Mouse (Mus musculus) stomach, postnatal 0 days (tissue): ENCODE measurements around the gene Fcgrt. TPM values are rescaled to one million over a fixed set of nuclear protein-coding genes. Genes with fewer than 3 reads are reported as not detected.

ENCODE experiments used
- ATAC-seq: fragments of 200-750 bp; cut with Nextera tagmentation; 2 replicates; pipeline ENCODE4 v1.8.0; 2017; ENCODE audit not compliant: low FRiP score, low TSS enrichment
- DNase-seq: peaks from one replicate; pipeline ENCODE4 v3.0.0-alpha.2; 2016; ENCODE audit warnings: low spot score
- H3K27ac ChIP-seq: fragments of 300-500 bp; sonication (generic); replicated peaks from 2 replicates; pipeline ENCODE4 v1.5.1; 2014; ENCODE audit warnings: mild to moderate bottlenecking, control low read depth
- H3K27me3 ChIP-seq: fragments of 300-500 bp; sonication (generic); 2 replicates; pipeline ENCODE4 v1.6.1; 2014; ENCODE audit warnings: low read length; ENCODE audit not compliant: control insufficient read depth, insufficient read depth
- H3K36me3 ChIP-seq: fragments of 300-500 bp; sonication (generic); 2 replicates; pipeline ENCODE4 v1.6.1; 2014; ENCODE audit warnings: low read length, mixed read lengths; ENCODE audit not compliant: control insufficient read depth, insufficient read depth
- H3K4me1 ChIP-seq: fragments of 300-500 bp; sonication (generic); replicated peaks from 2 replicates; pipeline ENCODE4 v1.6.1; 2014; ENCODE audit warnings: antibody characterized with exemption; ENCODE audit not compliant: control insufficient read depth, insufficient read depth
- H3K4me2 ChIP-seq: fragments of 300-500 bp; sonication (generic); replicated peaks from 2 replicates; pipeline ENCODE4 v1.6.1; 2014; ENCODE audit warnings: low read depth, mild to moderate bottlenecking, control low read depth, moderate library complexity
- H3K4me3 ChIP-seq: fragments of 300-500 bp; sonication (generic); 2 replicates; pipeline ENCODE4 v1.5.1; 2014; ENCODE audit warnings: low read depth, low read length, control low read depth
- H3K9ac ChIP-seq: fragments of 300-500 bp; sonication (generic); 2 replicates; pipeline ENCODE4 v1.6.1; 2014; ENCODE audit warnings: mild to moderate bottlenecking, low read length, control low read depth, mixed read lengths
- H3K9me3 ChIP-seq: fragments of 300-500 bp; sonication (generic); 2 replicates; pipeline ENCODE4 v1.6.1; 2016; ENCODE audit warnings: low read length; ENCODE audit not compliant: control insufficient read depth
- CTCF ChIP-seq: IDR thresholded peaks from 2 replicates; pipeline ENCODE4 v1.5.1; 2016; ENCODE audit warnings: antibody characterized with exemption, low read depth, mild to moderate bottlenecking, moderate library complexity
- EP300 ChIP-seq: optimal IDR thresholded peaks from 2 replicates; pipeline ENCODE3; 2016; ENCODE audit warnings: antibody characterized with exemption
- WGBS: fragments of 180-500 bp; shearing (Covaris S2); extraction: QIAGEN DNeasy Blood & Tissue Kit; methylation state at CpG from one replicate; pipeline ENCODE4 v1.1.7; 2014; 5-methylcytosine and 5-hydroxymethylcytosine counted together
- polyA plus RNA-seq: library from polyadenylated mRNA; unstranded; fragments of >200 nt; fragmentation: Nextera tagmentation; extraction: Ambion mirVana; gene quantifications from 2 replicates; pipeline ENCODE4 v1.2.1, GENCODE M21; 2015

The Fcgrt gene
- polyA plus RNA-seq, 1 experiment from 2014 or later, result 76.1 TPM

- H3K4me1 ChIP-seq, result no peaks in the 10 kb centered on the region
- DNase-seq (peak; percentile 77), ATAC-seq (peak; percentile 35)
- H3K9me3 ChIP-seq, result no peaks in the 10 kb centered on the region
- TF ChIP-seq CTCF (peak; percentile 85), EP300 (no peak)
- H3K27me3 ChIP-seq, result no peaks in the 10 kb centered on the region
- H3K4me2 ChIP-seq, result no peak overlapping the region
- H3K9ac ChIP-seq, result no peak overlapping the region
- whole genome bisulfite sequencing, result 22% methylated on average over 5 of the region's 5 CpGs
- no peak overlapping the region for H3K27ac ChIP-seq
- 0 out of 2 replicates have a peak, but pooled peaks cover 2% of the 10 kb centered on the region for H3K36me3 ChIP-seq
- no peak overlapping the region for H3K4me3 ChIP-seq
Observed at GRCm38 (mm10) chr7:45068000-45068318, 35.7 kb downstream of the Fcgrt start.

GRCm38 (mm10) chr7:45067190-45067999, 36.3 kb downstream of the Fcgrt start:
- no peak overlapping the region for H3K9ac ChIP-seq
- H3K9me3 ChIP-seq, result no peaks in the 10 kb centered on the region
- no peak overlapping the region for H3K4me2 ChIP-seq
- WGBS, result 78% methylated on average over 4 of the region's 4 CpGs
- TF ChIP-seq EP300, result no peak
- DNase-seq, result no peak
- H3K27me3 ChIP-seq, result no peaks in the 10 kb centered on the region
- no peak overlapping the region for H3K4me3 ChIP-seq
- H3K36me3 ChIP-seq, result 0 out of 2 replicates have a peak, but pooled peaks cover 2% of the 10 kb centered on the region
- no peak; the same call in 1 of the 2 replicates for ATAC-seq
- H3K27ac ChIP-seq, result no peak overlapping the region
- no peaks in the 10 kb centered on the region for H3K4me1 ChIP-seq

GRCm38 (mm10) chr7:45062239-45062835, 41.3 kb downstream of the Fcgrt start, which contains the start of the genes Nosip and Prrg2:
Nosip (plus strand) TSS chr7:45062429.
Prrg2 (minus strand) TSS chr7:45062677.
- Histone ChIP-seq H3K4me2 (peak within 1 kb of the TSS; percentile 52), H3K27ac (peak within 1 kb of the TSS; percentile 90), H3K9ac (peak within 1 kb of the TSS; percentile 71), H3K27me3 (no peaks in the 10 kb centered on the region), H3K4me1 (0 out of 2 replicates have a peak, but pooled peaks cover 5% of the 10 kb centered on the region), H3K36me3 (0 out of 2 replicates have a peak, but pooled peaks cover 2% of the 10 kb centered on the region), H3K9me3 (no peaks in the 10 kb centered on the region), H3K4me3 (peak within 1 kb of the TSS; percentile 70)
- ATAC-seq (peak; percentile 85), DNase-seq (peak; percentile 94)
- WGBS, result under 1% methylated on average over 31 of the region's 31 CpGs
- TF ChIP-seq CTCF (peak; percentile 56), EP300 (peak; percentile 67)

GRCm38 (mm10) chr7:45061532-45062075, 42.0 kb downstream of the Fcgrt start:
- 0 out of 2 replicates have a peak, but pooled peaks cover 2% of the 10 kb centered on the region for H3K36me3 ChIP-seq
- WGBS, result 8% methylated on average over 11 of the region's 11 CpGs
- DNase-seq (peak; percentile 89), ATAC-seq (peak; percentile 68)
- H3K9me3 ChIP-seq, result no peaks in the 10 kb centered on the region
- H3K4me2 ChIP-seq, result peak overlapping the region; percentile 52
- no peaks in the 10 kb centered on the region for H3K27me3 ChIP-seq
- 0 out of 2 replicates have a peak, but pooled peaks cover 5% of the 10 kb centered on the region for H3K4me1 ChIP-seq
- peak overlapping the region; percentile 90 for H3K27ac ChIP-seq
- TF ChIP-seq EP300 (no peak), CTCF (no peak)
- peak overlapping the region; percentile 71 for H3K9ac ChIP-seq
- peak overlapping the region; percentile 70 for H3K4me3 ChIP-seq

- Histone ChIP-seq H3K9me3 (no peaks in the 10 kb centered on the region), H3K27ac (no peak overlapping the region), H3K9ac (peak overlapping the region; percentile 71), H3K4me3 (no peak overlapping the region), H3K27me3 (no peaks in the 10 kb centered on the region), H3K4me1 (0 out of 2 replicates have a peak, but pooled peaks cover 5% of the 10 kb centered on the region), H3K36me3 (0 out of 2 replicates have a peak, but pooled peaks cover 2% of the 10 kb centered on the region), H3K4me2 (peak overlapping the region; percentile 52)
- no peak for ATAC-seq
- no peak for TF ChIP-seq CTCF
- no peak for TF ChIP-seq EP300
- 81% methylated on average over 6 of the region's 6 CpGs for WGBS
- DNase-seq, result no peak
Observed at GRCm38 (mm10) chr7:45060632-45061122, 43.0 kb downstream of the Fcgrt start.
